Mouse (Mus musculus) liver, embryonic 11.5 days (tissue): ENCODE results near the gene Abcg4. TPM values are rescaled to one million over a fixed set of nuclear protein-coding genes. Genes with fewer than 3 reads are reported as not detected.
"Not testable (repeated sequence)": the region's sequence is repeated elsewhere in the genome, so short reads cannot be mapped to it uniquely, and the experiment has no call there.

Experiments
- ATAC-seq: fragments of 200-750 bp; cut with Nextera tagmentation; replicated peaks from 2 replicates; pipeline ENCODE4 v1.8.0; 2017; ENCODE audit warnings: moderate number of reproducible peaks, mild to moderate bottlenecking, moderate TSS enrichment, moderate library complexity; ENCODE audit not compliant: low FRiP score
- DNase-seq: peaks from one replicate; pipeline ENCODE4 v3.0.0-alpha.2; 2017; ENCODE audit warnings: low spot score
- H3K27ac ChIP-seq: fragments of 300-500 bp; sonication (generic); 2 replicates; pipeline ENCODE4 v1.5.1; 2014; ENCODE audit warnings: mild to moderate bottlenecking, low read depth, low read length, control low read depth
- H3K27me3 ChIP-seq: fragments of 300-500 bp; sonication (generic); replicated peaks from 2 replicates; pipeline ENCODE4 v1.6.1; 2014; ENCODE audit warnings: low read length, mixed read lengths; ENCODE audit not compliant: control insufficient read depth, insufficient read depth
- H3K36me3 ChIP-seq: fragments of 300-500 bp; sonication (generic); 2 replicates; pipeline ENCODE4 v1.6.1; 2014; ENCODE audit warnings: mild to moderate bottlenecking, low read length, moderate library complexity, mixed read lengths; ENCODE audit not compliant: control insufficient read depth, insufficient read depth
- H3K4me1 ChIP-seq: fragments of 300-500 bp; sonication (generic); replicated peaks from 2 replicates; pipeline ENCODE4 v1.6.1; 2014; ENCODE audit warnings: low read length, mixed read lengths; ENCODE audit not compliant: control insufficient read depth, insufficient read depth
- H3K4me2 ChIP-seq: fragments of 300-500 bp; sonication (generic); 2 replicates; pipeline ENCODE4 v1.6.1; 2014; ENCODE audit warnings: mild to moderate bottlenecking, control low read depth, moderate library complexity
- H3K4me3 ChIP-seq: fragments of 300-500 bp; sonication (generic); 2 replicates; pipeline ENCODE4 v1.5.1; 2014; ENCODE audit warnings: low read depth, low read length, control low read depth
- H3K9ac ChIP-seq: fragments of 300-500 bp; sonication (generic); 2 replicates; pipeline ENCODE4 v1.6.1; 2014; ENCODE audit warnings: low read depth, low read length, control low read depth
- H3K9me3 ChIP-seq: fragments of 300-500 bp; sonication (generic); 2 replicates; pipeline ENCODE4 v1.6.1; 2016; ENCODE audit warnings: low read length, inconsistent platforms, mixed read lengths; ENCODE audit not compliant: control insufficient read depth
- WGBS: fragments of 180-500 bp; shearing (Covaris S2); extraction: QIAGEN DNeasy Blood & Tissue Kit; methylation state at CpG from one replicate; pipeline ENCODE4 v1.1.7; 2014; 5-methylcytosine and 5-hydroxymethylcytosine counted together
- polyA plus RNA-seq: library from polyadenylated mRNA; unstranded; fragments of >200 nt; fragmentation: Nextera tagmentation; extraction: Ambion mirVana; gene quantifications from 2 replicates; pipeline ENCODE4 v1.2.1, GENCODE M21; 2014

Abcg4 gene
- polyA plus RNA-seq: 11.6 and 13.8 TPM in 2 replicates

- peak; percentile 80 for DNase-seq
- Histone ChIP-seq H3K4me2 (peak within 1 kb of the TSS; percentile 85), H3K36me3 (peaks cover 22% of the 10 kb centered on the region), H3K4me3 (peak within 1 kb of the TSS; percentile 73), H3K4me1 (peaks cover 33% of the 10 kb centered on the region), H3K27me3 (peaks cover 10% of the 10 kb centered on the region), H3K9me3 (0 out of 2 replicates have a peak, but pooled peaks cover 2% of the 10 kb centered on the region), H3K9ac (peak within 1 kb of the TSS; percentile 76), H3K27ac (peak within 1 kb of the TSS; percentile 95)
- 1% methylated on average over 38 of the region's 38 CpGs for WGBS
- peak; percentile 91 for ATAC-seq
Observed at GRCm38 (mm10) chr9:44288076-44288958, at the start of gene Abcg4. Abcg4 (minus strand) TSS chr9:44288615.

GRCm38 (mm10) chr9:44337436-44338169 lies 49.2 kb upstream of the Abcg4 start:
- H3K4me1 ChIP-seq: peaks cover 13% of the 10 kb centered on the region

GRCm38 (mm10) chr9:44336964-44337363 lies 48.5 kb upstream of the Abcg4 start:
- peak overlapping the region; percentile 96 for H3K4me3 ChIP-seq
- H3K4me2 ChIP-seq: peak overlapping the region; percentile 91
- H3K36me3 ChIP-seq: peaks cover 50% of the 10 kb centered on the region
- H3K27ac ChIP-seq: peak overlapping the region; percentile 33
- H3K27me3 ChIP-seq: no peaks in the 10 kb centered on the region
- DNase-seq (no peak), ATAC-seq (no peak)
- H3K9me3 ChIP-seq: no peaks in the 10 kb centered on the region
- WGBS: 63% methylated on average over 3 of the region's 3 CpGs
- peak overlapping the region; percentile 51 for H3K9ac ChIP-seq
- peaks cover 11% of the 10 kb centered on the region; the same call in 1 of the 2 replicates for H3K4me1 ChIP-seq

More at GRCm38 (mm10) chr9:44337436-44338169, 49.2 kb upstream of the Abcg4 start:
- Histone ChIP-seq H3K4me3 (peak overlapping the region; percentile 96), H3K36me3 (peaks cover 47% of the 10 kb centered on the region), H3K9ac (peak overlapping the region; percentile 51), H3K4me2 (peak overlapping the region; percentile 91), H3K27ac (peak overlapping the region; percentile 33), H3K27me3 (no peaks in the 10 kb centered on the region), H3K9me3 (no peaks in the 10 kb centered on the region)
- 70% methylated on average over 9 of the region's 9 CpGs for WGBS
- no peak for DNase-seq
- ATAC-seq: no peak

- Histone ChIP-seq H3K4me1 (peaks cover 11% of the 10 kb centered on the region; the same call in 1 of the 2 replicates), H3K36me3 (peaks cover 51% of the 10 kb centered on the region), H3K4me2 (peak overlapping the region; percentile 91), H3K9ac (peak overlapping the region; percentile 51), H3K27ac (peak overlapping the region; percentile 33; the same call in 1 of the 2 replicates), H3K4me3 (peak overlapping the region; percentile 96)
- H3K9me3 ChIP-seq, ATAC-seq, DNase-seq, H3K27me3 ChIP-seq: not testable (repeated sequence)
- WGBS: 39% methylated on average over 4 of the region's 4 CpGs
Observed at GRCm38 (mm10) chr9:44336513-44336912, 48.1 kb upstream of the Abcg4 start.

GRCm38 (mm10) chr9:44336093-44336406 lies 47.6 kb upstream of the Abcg4 start:
- WGBS: 4% methylated on average over 5 of the region's 5 CpGs
- peaks cover 11% of the 10 kb centered on the region; the same call in 1 of the 2 replicates for H3K4me1 ChIP-seq

GRCm38 (mm10) chr9:44335331-44336092 lies 47.1 kb upstream of the Abcg4 start:
- H3K27me3 ChIP-seq: no peaks in the 10 kb centered on the region
- ATAC-seq: peak; percentile 6
- H3K4me3 ChIP-seq: peak overlapping the region; percentile 96
- peak overlapping the region; percentile 100 for H3K27ac ChIP-seq
- under 1% methylated on average over 50 of the region's 50 CpGs for WGBS
- no peaks in the 10 kb centered on the region for H3K9me3 ChIP-seq
- peaks cover 58% of the 10 kb centered on the region for H3K36me3 ChIP-seq
- DNase-seq: peak; percentile 72
- peak overlapping the region; percentile 99 for H3K9ac ChIP-seq
- peaks cover 11% of the 10 kb centered on the region; the same call in 1 of the 2 replicates for H3K4me1 ChIP-seq
- H3K4me2 ChIP-seq: peak overlapping the region; percentile 91

More at GRCm38 (mm10) chr9:44336093-44336406, 47.6 kb upstream of the Abcg4 start:
- H3K9ac ChIP-seq: peak overlapping the region; percentile 99
- ATAC-seq (no peak), DNase-seq (no peak)
- H3K9me3 ChIP-seq: no peaks in the 10 kb centered on the region
- peak overlapping the region; percentile 91 for H3K4me2 ChIP-seq
- no peaks in the 10 kb centered on the region for H3K27me3 ChIP-seq
- H3K27ac ChIP-seq: peak overlapping the region; percentile 100
- H3K36me3 ChIP-seq: peaks cover 56% of the 10 kb centered on the region
- peak overlapping the region; percentile 96 for H3K4me3 ChIP-seq

GRCm38 (mm10) chr9:44334396-44335330 lies 46.2 kb upstream of the Abcg4 start, which contains the start of gene H2afx:
H2afx (plus strand) TSS chr9:44334694.
- Histone ChIP-seq H3K27ac (peak within 1 kb of the TSS; percentile 100), H3K9ac (peak within 1 kb of the TSS; percentile 99), H3K36me3 (peaks cover 54% of the 10 kb centered on the region), H3K4me2 (peak within 1 kb of the TSS; percentile 91), H3K9me3 (no peaks in the 10 kb centered on the region), H3K4me3 (peak within 1 kb of the TSS; percentile 96), H3K27me3 (no peaks in the 10 kb centered on the region), H3K4me1 (peaks cover 8% of the 10 kb centered on the region; the same call in 1 of the 2 replicates)
- ATAC-seq: peak; percentile 89
- peak; percentile 99 for DNase-seq
- under 1% methylated on average over 91 of the region's 91 CpGs for WGBS
